Mouse (Mus musculus) G1E-ER4 (cell line): ENCODE measurements around the gene Nkx2-3. TPM values are rescaled to one million over a fixed set of nuclear protein-coding genes. Genes with fewer than 3 reads are reported as not detected.

Experiments
- GATA1 ChIP-seq: IDR thresholded peaks from one replicate; pipeline ENCODE4 v1.8.0; 2012; ENCODE audit warnings: low read length, inconsistent platforms
- polyA plus RNA-seq: library from polyadenylated mRNA; stranded (reverse); fragments of >175 nt; gene quantifications from 2 replicates; pipeline ENCODE4 v1.2.3, GENCODE M21; 2012

Nkx2-3 gene
- polyA plus RNA-seq, 1 experiment: not detected

GRCm38 (mm10) chr19:43613293-43614130 lies 1.4 kb downstream of the Nkx2-3 start:
- no peak for TF ChIP-seq GATA1

GRCm38 (mm10) chr19:43614341-43615073 lies 2.4 kb downstream of the Nkx2-3 start:
- TF ChIP-seq GATA1: no peak

DNA sequence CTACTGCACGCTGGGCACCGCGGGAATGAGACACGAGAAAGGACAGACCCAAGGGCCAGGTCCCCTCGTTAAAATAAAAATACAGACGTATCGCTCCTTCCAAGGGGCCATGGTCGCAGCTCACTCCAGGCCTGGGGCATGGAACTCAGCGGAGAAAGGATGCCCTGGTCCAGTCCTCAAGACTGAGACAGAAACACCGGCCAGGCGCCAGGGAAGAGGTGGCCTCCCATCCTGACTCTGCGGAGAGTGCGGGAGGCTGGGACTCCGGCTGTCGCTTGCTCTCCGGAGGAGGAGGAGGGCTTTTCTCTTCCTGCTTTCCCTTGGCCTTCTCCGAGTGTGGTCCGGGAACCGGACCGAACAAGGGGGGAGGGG lies 2.9 kb downstream of the Nkx2-3 start:
- no peak for TF ChIP-seq GATA1

GRCm38 (mm10) chr19:43615571-43616414 lies 3.7 kb downstream of the Nkx2-3 start:
- TF ChIP-seq GATA1: no peak

GRCm38 (mm10) chr19:43616415-43616861 lies 4.3 kb downstream of the Nkx2-3 start:
- TF ChIP-seq GATA1: no peak

- no peak for TF ChIP-seq GATA1
Observed at GRCm38 (mm10) chr19:43616889-43617288, 4.8 kb downstream of the Nkx2-3 start.

- no peak for TF ChIP-seq GATA1
Observed at GRCm38 (mm10) chr19:43617761-43618349, 5.7 kb downstream of the Nkx2-3 start.

DNA sequence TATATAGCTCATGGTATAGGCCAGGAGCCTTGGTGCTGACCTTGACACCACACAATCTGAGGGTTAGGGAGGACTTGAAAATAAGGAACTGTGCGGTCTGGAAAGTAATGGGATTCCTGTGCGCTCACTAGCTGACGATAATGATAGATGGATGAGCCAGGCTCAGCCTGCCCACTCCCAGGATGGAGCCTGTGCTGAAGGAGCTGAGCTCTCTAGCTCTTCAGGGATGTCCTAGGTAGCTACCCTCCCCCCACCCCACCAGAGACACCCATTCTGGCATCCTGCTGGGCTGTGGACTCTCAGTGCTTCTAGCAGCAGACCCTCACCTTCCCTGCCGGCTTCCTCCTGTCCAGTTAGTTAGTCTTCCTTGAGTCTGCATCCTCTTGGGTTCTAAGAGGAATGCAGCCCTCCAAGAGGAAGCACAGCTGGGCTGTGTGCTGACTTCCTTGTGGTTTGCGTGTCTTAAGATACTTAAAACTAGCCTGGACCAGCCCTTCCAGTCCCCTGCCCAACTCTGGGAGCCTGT lies 6.4 kb downstream of the Nkx2-3 start:
- no peak for TF ChIP-seq GATA1

- no peak for TF ChIP-seq GATA1
Observed at GRCm38 (mm10) chr19:43619916-43620479, 7.9 kb downstream of the Nkx2-3 start.

DNA sequence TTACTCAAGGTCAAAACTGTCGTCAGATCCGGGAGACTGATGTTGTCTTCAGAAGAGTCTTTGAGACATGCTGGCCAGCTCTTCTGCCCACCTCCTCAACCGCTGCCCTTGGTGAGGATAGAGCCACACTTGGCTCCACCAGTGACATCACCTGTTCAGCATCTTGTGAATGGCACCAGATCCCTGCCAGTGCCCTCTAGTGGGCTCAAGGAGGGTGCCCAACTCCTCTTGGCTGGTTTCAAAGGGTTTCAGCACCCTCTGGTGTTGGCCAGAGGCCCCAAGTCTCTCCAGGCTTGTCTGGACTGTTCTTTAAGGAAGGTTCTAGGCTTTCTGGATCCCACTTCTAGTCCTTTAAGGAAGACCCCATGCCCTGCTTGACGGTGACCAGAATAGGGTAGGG lies 11.8 kb downstream of the Nkx2-3 start:
- no peak for TF ChIP-seq GATA1

DNA sequence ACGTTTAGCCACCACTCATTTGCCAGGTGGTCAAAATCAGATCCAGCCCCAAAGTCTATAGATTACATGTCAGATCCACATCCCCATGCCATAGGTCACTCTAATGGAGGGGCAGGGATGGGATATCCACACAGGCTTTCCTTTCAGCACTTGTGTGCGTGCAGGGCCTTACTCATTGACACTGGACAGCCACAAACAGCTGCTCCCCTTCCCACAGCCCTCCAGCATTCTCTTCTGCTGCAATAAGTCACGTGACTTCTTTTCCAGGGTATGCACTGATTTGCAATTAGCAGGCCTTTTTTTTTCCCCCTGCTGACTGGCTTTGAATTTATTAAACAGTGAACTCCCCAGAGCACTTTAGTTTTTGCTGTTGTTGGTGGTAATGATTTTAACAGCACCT lies 14.0 kb downstream of the Nkx2-3 start:
- TF ChIP-seq GATA1: no peak

GRCm38 (mm10) chr19:43627345-43627744 lies 15.2 kb downstream of the Nkx2-3 start:
- TF ChIP-seq GATA1: no peak

DNA sequence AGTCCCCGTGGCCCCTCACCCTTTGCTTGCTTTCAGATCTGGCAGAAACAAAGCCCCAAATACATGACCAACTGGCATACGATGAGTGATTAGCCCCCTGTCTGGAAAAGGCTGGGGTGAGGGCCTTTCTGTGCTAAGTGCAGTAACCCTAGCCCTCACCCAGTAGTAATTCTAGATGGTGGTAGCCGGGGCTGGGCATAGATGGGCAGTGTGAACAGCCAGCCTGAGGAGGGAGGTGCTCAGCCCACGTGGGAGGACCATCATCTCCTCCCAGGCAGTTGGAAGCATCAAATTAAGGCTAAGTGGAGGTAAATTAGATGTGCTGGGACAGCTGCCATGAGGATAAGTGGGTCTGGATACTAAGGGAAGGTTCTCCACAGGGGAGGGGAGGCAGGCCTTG lies 17.0 kb downstream of the Nkx2-3 start:
- TF ChIP-seq GATA1: no peak

- TF ChIP-seq GATA1: no peak
Observed at GRCm38 (mm10) chr19:43630466-43631251, 18.5 kb downstream of the Nkx2-3 start.
